Mouse (Mus musculus): ENCODE measurements at regions not wholly inside any gene's neighbourhood (a gene's known extent, or its start where the extent isn't known, plus 50 kb on each side); places are given as distances from the start of the nearest gene placed in this dataset.

DNA sequence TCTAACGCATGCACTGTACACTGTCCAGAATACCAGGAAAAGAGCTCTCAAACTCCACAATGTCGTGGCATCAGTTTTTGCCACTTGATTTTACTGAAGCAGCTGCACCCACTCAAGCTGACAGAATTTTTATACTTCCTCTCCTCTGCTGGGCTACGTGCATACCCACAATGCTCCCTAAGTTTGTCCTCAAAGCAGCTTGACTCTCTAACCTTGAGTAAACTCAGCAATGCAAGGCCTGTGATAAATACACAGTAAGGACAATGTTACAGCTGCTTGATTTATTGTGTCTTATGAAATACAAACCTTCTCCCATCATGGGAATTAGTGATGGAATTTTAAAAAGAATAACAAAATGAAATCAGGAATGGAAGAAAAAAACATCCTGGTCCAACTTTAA, 129.7 kb downstream of the Trmt11 start:
- Histone ChIP-seq H3K4me3 (ENCODE audit: low read depth, low read length) (no peak overlapping the region), H3K27me3 (ENCODE audit: control insufficient read depth, insufficient read depth, low read length) (no peaks in the 10 kb centered on the region), H3K27ac (ENCODE audit: low read depth, low read length) (no peak overlapping the region), H3K4me1 (ENCODE audit: control insufficient read depth, insufficient read depth, low read length) (no peaks in the 10 kb centered on the region), H3K4me2 (no peak overlapping the region), H3K9ac (ENCODE audit: low read length) (no peak overlapping the region), H3K9me3 (ENCODE audit: control insufficient read depth, low read length) (no peaks in the 10 kb centered on the region), H3K36me3 (ENCODE audit: control insufficient read depth, insufficient read depth, low read length) (no peaks in the 10 kb centered on the region)
- ATAC-seq (ENCODE audit: low FRiP score) (no peak), DNase-seq (ENCODE audit: low spot score, missing footprints) (no peak)
- WGBS: 84% methylated on average over 3 of the region's 3 CpGs

DNA sequence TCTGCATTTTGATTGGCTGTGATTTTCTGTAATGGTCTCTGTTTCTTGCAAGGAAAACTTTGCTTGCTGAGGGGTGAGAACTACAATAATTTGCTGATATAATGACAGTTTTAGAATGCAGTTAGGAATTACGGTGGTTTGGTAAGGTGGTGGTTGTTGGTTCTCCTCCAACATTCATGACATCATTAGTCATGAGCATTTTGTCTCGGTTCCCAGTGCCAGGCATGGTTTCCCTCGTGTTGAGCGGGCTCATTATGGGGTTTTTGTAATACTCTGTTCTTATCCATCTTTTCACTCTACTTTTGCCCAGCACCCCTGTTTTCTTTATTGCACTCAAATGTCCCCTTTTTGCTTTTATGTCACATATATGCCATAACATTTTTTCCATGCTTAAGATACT, 149.9 kb downstream of the Trmt11 start:
- WGBS: 95% methylated on average over 4 of the region's 4 CpGs
- ATAC-seq (ENCODE audit: low FRiP score) (no peak), DNase-seq (ENCODE audit: low spot score, missing footprints) (no peak)
- H3K4me3 ChIP-seq (ENCODE audit: low read depth, low read length): no peak overlapping the region
- no peaks in the 10 kb centered on the region for H3K9me3 ChIP-seq (ENCODE audit: control insufficient read depth, low read length)
- H3K4me1 ChIP-seq (ENCODE audit: control insufficient read depth, insufficient read depth, low read length): no peaks in the 10 kb centered on the region
- no peak overlapping the region for H3K9ac ChIP-seq (ENCODE audit: low read length)
- H3K4me2 ChIP-seq: no peak overlapping the region
- no peaks in the 10 kb centered on the region for H3K27me3 ChIP-seq (ENCODE audit: control insufficient read depth, insufficient read depth, low read length)
- H3K36me3 ChIP-seq (ENCODE audit: control insufficient read depth, insufficient read depth, low read length): no peaks in the 10 kb centered on the region
- H3K27ac ChIP-seq (ENCODE audit: low read depth, low read length): no peak overlapping the region

GRCm38 (mm10) chr10:30447057-30447456, 153.5 kb downstream of the Trmt11 start:
- no peaks in the 10 kb centered on the region for H3K36me3 ChIP-seq (ENCODE audit: control insufficient read depth, insufficient read depth, low read length)
- no peak overlapping the region for H3K9ac ChIP-seq (ENCODE audit: low read length)
- no peak overlapping the region for H3K4me2 ChIP-seq
- no peaks in the 10 kb centered on the region for H3K9me3 ChIP-seq (ENCODE audit: control insufficient read depth, low read length)
- H3K27ac ChIP-seq (ENCODE audit: low read depth, low read length): no peak overlapping the region
- H3K4me1 ChIP-seq (ENCODE audit: control insufficient read depth, insufficient read depth, low read length): no peaks in the 10 kb centered on the region
- no peaks in the 10 kb centered on the region for H3K27me3 ChIP-seq (ENCODE audit: control insufficient read depth, insufficient read depth, low read length)
- ATAC-seq (ENCODE audit: low FRiP score): no peak
- no peak for DNase-seq (ENCODE audit: low spot score, missing footprints)
- no peak overlapping the region for H3K4me3 ChIP-seq (ENCODE audit: low read depth, low read length)
- WGBS: 87% methylated on average over 2 of the region's 2 CpGs

DNA sequence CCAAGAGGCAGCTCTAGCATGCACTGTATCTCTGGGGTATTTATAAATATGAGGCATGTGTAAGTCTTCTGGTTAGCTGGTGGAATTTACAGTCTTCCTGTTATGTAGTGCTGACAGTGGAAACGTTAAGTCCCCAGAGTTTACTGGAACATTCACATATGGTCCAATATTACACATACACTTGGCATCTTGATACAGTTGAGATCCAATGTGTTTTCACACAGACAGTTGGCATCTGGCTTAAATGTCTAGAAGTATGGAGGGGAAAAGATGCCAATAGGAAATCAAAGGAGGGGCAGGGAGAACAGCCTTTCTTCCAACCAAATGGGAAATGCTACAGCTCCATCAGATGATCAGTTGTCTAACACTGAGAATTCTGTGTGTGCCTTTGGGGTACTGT, 154.0 kb downstream of the Trmt11 start:
- Histone ChIP-seq H3K4me3 (ENCODE audit: low read depth, low read length) (no peak overlapping the region), H3K9ac (ENCODE audit: low read length) (no peak overlapping the region), H3K36me3 (ENCODE audit: control insufficient read depth, insufficient read depth, low read length) (no peaks in the 10 kb centered on the region), H3K9me3 (ENCODE audit: control insufficient read depth, low read length) (no peaks in the 10 kb centered on the region), H3K4me1 (ENCODE audit: control insufficient read depth, insufficient read depth, low read length) (no peaks in the 10 kb centered on the region), H3K27ac (ENCODE audit: low read depth, low read length) (no peak overlapping the region), H3K27me3 (ENCODE audit: control insufficient read depth, insufficient read depth, low read length) (no peaks in the 10 kb centered on the region), H3K4me2 (no peak overlapping the region)
- WGBS: 90% methylated on average over 1 of the region's 1 CpGs
- ATAC-seq (ENCODE audit: low FRiP score): no peak
- no peak for DNase-seq (ENCODE audit: low spot score, missing footprints)

- H3K27me3 ChIP-seq (ENCODE audit: control insufficient read depth, insufficient read depth, low read length): no peaks in the 10 kb centered on the region
- DNase-seq (ENCODE audit: low spot score, missing footprints): no peak
- 28% methylated on average over 2 of the region's 2 CpGs for WGBS
Observed at GRCm38 (mm10) chr10:30439802-30440201, 160.7 kb downstream of the Trmt11 start.

GRCm38 (mm10) chr10:30426420-30426923, 174.1 kb downstream of the Trmt11 start:
- Histone ChIP-seq H3K4me1 (ENCODE audit: control insufficient read depth, insufficient read depth, low read length) (no peaks in the 10 kb centered on the region), H3K9ac (ENCODE audit: low read length) (no peak overlapping the region), H3K27ac (ENCODE audit: low read depth, low read length) (no peak overlapping the region), H3K4me3 (ENCODE audit: low read depth, low read length) (no peak overlapping the region), H3K27me3 (ENCODE audit: control insufficient read depth, insufficient read depth, low read length) (no peaks in the 10 kb centered on the region), H3K9me3 (ENCODE audit: control insufficient read depth, low read length) (no peaks in the 10 kb centered on the region), H3K4me2 (no peak overlapping the region), H3K36me3 (ENCODE audit: control insufficient read depth, insufficient read depth, low read length) (no peaks in the 10 kb centered on the region)
- 92% methylated on average over 4 of the region's 4 CpGs for WGBS
- DNase-seq (ENCODE audit: low spot score, missing footprints): no peak
- ATAC-seq (ENCODE audit: low FRiP score): no peak

More at GRCm38 (mm10) chr10:30439802-30440201, 160.7 kb downstream of the Trmt11 start:
- no peak overlapping the region for H3K27ac ChIP-seq (ENCODE audit: low read depth, low read length)
- no peaks in the 10 kb centered on the region for H3K9me3 ChIP-seq (ENCODE audit: control insufficient read depth, low read length)
- H3K9ac ChIP-seq (ENCODE audit: low read length): no peak overlapping the region
- peaks cover 2% of the 10 kb centered on the region; the same call in 1 of the 2 replicates for H3K4me1 ChIP-seq (ENCODE audit: control insufficient read depth, insufficient read depth, low read length)
- ATAC-seq (ENCODE audit: low FRiP score): no peak
- no peaks in the 10 kb centered on the region for H3K36me3 ChIP-seq (ENCODE audit: control insufficient read depth, insufficient read depth, low read length)
- no peak overlapping the region for H3K4me3 ChIP-seq (ENCODE audit: low read depth, low read length)
- no peak overlapping the region for H3K4me2 ChIP-seq

DNA sequence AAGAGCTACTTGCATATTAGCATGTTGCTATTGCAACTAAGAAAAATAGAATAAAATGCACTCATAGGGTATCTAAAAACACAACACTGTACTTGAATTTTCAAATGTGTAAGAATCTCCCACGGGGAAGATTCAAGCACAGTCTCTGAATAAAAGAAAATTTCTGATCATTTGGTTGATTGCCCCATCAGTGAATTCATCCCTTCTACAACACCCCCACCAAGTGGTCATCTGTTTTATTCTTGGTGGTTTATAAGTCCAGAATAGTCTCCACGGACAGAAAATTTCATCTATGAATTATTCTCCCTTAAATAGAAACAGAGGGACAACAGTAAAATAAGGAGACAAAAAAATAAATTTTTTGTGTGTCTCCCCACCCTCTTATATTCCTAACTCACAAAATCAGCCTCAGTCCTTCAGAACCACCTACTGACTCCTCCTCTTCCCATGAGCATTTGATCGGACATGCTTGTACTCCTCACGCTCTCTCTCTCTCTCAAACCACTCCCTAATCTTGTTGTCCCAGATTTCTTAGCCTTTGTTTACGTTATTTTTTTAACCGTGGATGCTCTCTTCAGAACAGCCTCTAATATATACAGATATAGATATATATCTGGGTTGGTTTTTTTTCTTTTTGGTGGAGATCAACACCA, 181.0 kb downstream of the Trmt11 start:
- Histone ChIP-seq H3K4me1 (ENCODE audit: control insufficient read depth, insufficient read depth, low read length) (no peaks in the 10 kb centered on the region), H3K27me3 (ENCODE audit: control insufficient read depth, insufficient read depth, low read length) (no peaks in the 10 kb centered on the region), H3K9me3 (ENCODE audit: control insufficient read depth, low read length) (no peaks in the 10 kb centered on the region), H3K36me3 (ENCODE audit: control insufficient read depth, insufficient read depth, low read length) (no peaks in the 10 kb centered on the region), H3K27ac (ENCODE audit: low read depth, low read length) (no peak overlapping the region), H3K4me2 (no peak overlapping the region), H3K4me3 (ENCODE audit: low read depth, low read length) (no peak overlapping the region), H3K9ac (ENCODE audit: low read length) (no peak overlapping the region)
- WGBS: 47% methylated on average over 6 of the region's 6 CpGs
- ATAC-seq (ENCODE audit: low FRiP score) (peak; percentile 61; the same call in 1 of the 2 replicates), DNase-seq (ENCODE audit: low spot score, missing footprints) (peak; percentile 86)

DNA sequence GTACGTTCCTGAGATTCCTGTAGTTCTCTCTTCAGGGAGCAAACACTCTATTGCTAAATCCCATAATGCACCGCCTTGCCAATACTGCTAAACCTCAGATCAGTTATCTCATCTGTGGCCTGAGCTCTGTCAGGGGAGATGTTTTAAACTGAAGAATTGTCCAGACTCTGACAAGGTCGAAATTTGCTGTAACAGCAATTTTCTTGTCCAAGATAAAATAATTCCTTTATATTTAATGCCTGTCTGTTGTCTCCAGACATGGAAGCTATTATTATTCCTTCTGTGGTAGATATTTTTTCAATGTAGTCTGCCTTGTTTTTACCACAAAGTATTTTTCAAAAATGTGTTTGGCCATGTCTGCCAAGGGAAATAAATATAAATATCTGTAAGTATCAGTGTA, 184.2 kb downstream of the Trmt11 start:
- H3K27me3 ChIP-seq (ENCODE audit: control insufficient read depth, insufficient read depth, low read length): no peaks in the 10 kb centered on the region
- 77% methylated on average over 3 of the region's 3 CpGs for WGBS
- H3K27ac ChIP-seq (ENCODE audit: low read depth, low read length): no peak overlapping the region
- no peaks in the 10 kb centered on the region for H3K4me1 ChIP-seq (ENCODE audit: control insufficient read depth, insufficient read depth, low read length)
- ATAC-seq (ENCODE audit: low FRiP score) (no peak), DNase-seq (ENCODE audit: low spot score, missing footprints) (peak; percentile 56)
- H3K36me3 ChIP-seq (ENCODE audit: control insufficient read depth, insufficient read depth, low read length): no peaks in the 10 kb centered on the region
- H3K4me3 ChIP-seq (ENCODE audit: low read depth, low read length): no peak overlapping the region
- no peak overlapping the region for H3K4me2 ChIP-seq
- no peaks in the 10 kb centered on the region for H3K9me3 ChIP-seq (ENCODE audit: control insufficient read depth, low read length)
- H3K9ac ChIP-seq (ENCODE audit: low read length): no peak overlapping the region

- H3K4me1 ChIP-seq (ENCODE audit: control insufficient read depth, insufficient read depth, low read length): no peaks in the 10 kb centered on the region
- no peaks in the 10 kb centered on the region for H3K36me3 ChIP-seq (ENCODE audit: control insufficient read depth, insufficient read depth, low read length)
- no peaks in the 10 kb centered on the region for H3K9me3 ChIP-seq (ENCODE audit: control insufficient read depth, low read length)
- H3K27ac ChIP-seq (ENCODE audit: low read depth, low read length): no peak overlapping the region
- H3K4me2 ChIP-seq: no peak overlapping the region
- H3K27me3 ChIP-seq (ENCODE audit: control insufficient read depth, insufficient read depth, low read length): peaks cover 3% of the 10 kb centered on the region; the same call in 1 of the 2 replicates
- no peak overlapping the region for H3K4me3 ChIP-seq (ENCODE audit: low read depth, low read length)
- no peak overlapping the region for H3K9ac ChIP-seq (ENCODE audit: low read length)
- ATAC-seq (ENCODE audit: low FRiP score) (no peak), DNase-seq (ENCODE audit: low spot score, missing footprints) (no peak)
Observed at GRCm38 (mm10) chr10:30411736-30412135, 188.8 kb downstream of the Trmt11 start.

Measured in midbrain, embryonic 11.5 days (tissue).